Mouse (Mus musculus): ENCODE data around the gene Cenpf. TPM values are rescaled to one million over a fixed set of nuclear protein-coding genes. Genes with fewer than 3 reads are reported as not detected.

Gene Cenpf
- polyA plus RNA-seq (2012; rRNA removed; ENCODE audit: low replicate concordance), result 0.43 and 0.50 TPM in 2 replicates

DNA sequence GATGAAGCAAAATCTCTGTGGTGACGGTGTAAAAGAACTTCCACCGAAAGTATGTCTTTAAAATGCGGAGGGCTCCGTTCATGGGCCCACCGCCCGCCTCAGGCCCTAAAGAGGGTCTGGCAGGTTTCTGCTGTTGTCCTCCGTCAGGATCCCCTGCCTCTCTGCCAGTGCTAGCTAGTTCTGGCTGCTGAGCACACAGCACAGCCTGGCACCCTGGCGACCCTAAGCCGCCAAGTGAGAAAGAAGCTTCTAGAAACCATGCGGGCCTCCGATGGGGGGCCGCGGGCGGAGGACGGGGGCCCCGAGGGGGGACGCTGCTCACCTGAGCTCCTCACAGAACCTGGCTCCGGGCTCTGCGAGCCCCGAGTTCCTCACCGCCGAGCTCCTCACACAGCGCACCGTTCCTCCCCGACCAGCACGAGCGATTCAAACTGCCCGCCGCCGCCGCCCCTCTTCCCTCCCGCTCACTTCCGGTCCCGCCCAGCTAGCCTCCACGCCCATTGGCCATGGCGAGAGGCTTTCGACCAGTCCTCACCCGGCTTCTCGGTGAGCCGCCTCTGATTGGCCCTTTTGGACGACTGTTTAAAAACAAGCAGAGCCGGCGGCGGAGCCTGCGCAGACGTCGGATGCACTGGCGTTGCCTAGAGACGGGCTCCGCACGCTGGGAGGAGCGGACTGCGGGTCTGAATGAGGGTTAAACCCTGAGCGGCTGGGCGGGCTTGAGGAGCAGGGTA, at the start of gene Cenpf:
Cenpf (minus strand) TSS at position 433 of the 734 bp plus-strand sequence.

GRCm38 (mm10) chr1:189727884-189728783, 40.2 kb upstream of the Cenpf start, which contains the start of gene Ptpn14:
Gene Ptpn14, plus strand, starts transcription at chr1:189728268.

Other genes starting within 250 kb of the Cenpf start
- gene Ptpn14, start 40.2 kb upstream of the Cenpf start, polyA plus RNA-seq (2012; rRNA removed; ENCODE audit: low replicate concordance), result 13.0 and 17.5 TPM in 2 replicates
- gene Smyd2, start 234.3 kb upstream of the Cenpf start, polyA plus RNA-seq (2012; rRNA removed; ENCODE audit: low replicate concordance), result 35.8 and 78.3 TPM in 2 replicates

Data from mammary gland, adult 2 months (tissue).